Mouse (Mus musculus): ENCODE data around the gene Pabpc4. TPM values are rescaled to one million over a fixed set of nuclear protein-coding genes. Genes with fewer than 3 reads are reported as not detected.

The Pabpc4 gene
- total and polyA plus RNA-seq, 3 experiments = 394 to 684 TPM; not detected in 1

DNA sequence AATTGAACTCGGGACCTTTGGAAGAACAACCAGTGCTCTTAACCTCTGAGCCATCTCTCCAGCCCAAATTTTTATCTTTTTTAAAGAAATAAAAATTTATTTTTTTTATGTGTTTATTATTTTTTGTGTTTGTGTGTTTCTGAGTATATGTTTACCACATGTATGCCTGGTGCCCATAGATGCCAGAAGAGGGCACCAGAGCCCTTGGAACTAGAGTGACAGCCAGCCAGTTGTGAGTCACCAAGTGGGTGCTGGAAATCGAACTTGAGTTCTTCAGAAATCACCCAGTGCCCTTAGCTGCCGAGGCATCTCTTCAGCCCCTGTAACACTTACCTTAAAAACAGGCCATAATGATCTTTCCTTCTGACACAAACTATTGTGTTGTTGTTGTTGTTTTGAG is 8.9 kb downstream of the Pabpc4 start:
- no peak overlapping the region for H3K9ac ChIP-seq (ENCODE audit: control insufficient read depth, low read depth, low read length, poor library complexity, severe bottlenecking)
- H3K27me3 ChIP-seq (ENCODE audit: control insufficient read depth in 1 of 2, insufficient read depth in 2 of 2, low read length in 2 of 2) = peaks cover 2 to 3% of the 10 kb centered on the region in 2 experiments; a peak in 3 of 4 replicates
- H3K79me2 ChIP-seq (ENCODE audit: control insufficient read depth, insufficient read depth, low read length, poor library complexity) = no peaks in the 10 kb centered on the region
- H3K27ac ChIP-seq (ENCODE audit: control insufficient read depth, low read depth, low read length) = no peak overlapping the region
- peak; percentile 42 for DNase-seq (ENCODE audit: low read depth, low spot score)
- H3K36me3 ChIP-seq (ENCODE audit: control insufficient read depth in 1 of 2, insufficient read depth in 2 of 2, low read length in 2 of 2) = no peaks in the 10 kb centered on the region
- H3K4me3 ChIP-seq (ENCODE audit: control insufficient read depth in 1 of 2, insufficient read depth in 1 of 2, low read depth in 2 of 2, low read length in 2 of 2) = no peak overlapping the region
- no peak for TF ChIP-seq CHD2 (IDR thresholded peaks at IDR 0.05; ENCODE audit: low read length)
- no peak for TF ChIP-seq EP300 (IDR thresholded peaks at IDR 0.05; ENCODE audit: low read depth in 1 of 2, low read length in 2 of 2)
- TF ChIP-seq POLR2AphosphoS5 (IDR thresholded peaks at IDR 0.05; ENCODE audit: borderline replicate concordance, low read depth, low read length) = no peak
- TF ChIP-seq USF1 (IDR thresholded peaks at IDR 0.05; ENCODE audit: low read depth, low read length) = no peak
- TF ChIP-seq HCFC1 (IDR thresholded peaks at IDR 0.05; ENCODE audit: low read depth, low read length) = no peak
- no peak for TF ChIP-seq GATA1 (IDR thresholded peaks at IDR 0.05; ENCODE audit: low read depth, low read length)
- no peak for TF ChIP-seq MXI1 (IDR thresholded peaks at IDR 0.05; ENCODE audit: low read depth, low read length)
- no peak for TF ChIP-seq BHLHE40 (IDR thresholded peaks at IDR 0.05; ENCODE audit: borderline replicate concordance, low read depth, low read length)
- no peak for TF ChIP-seq GABPA (IDR thresholded peaks at IDR 0.05; ENCODE audit: low read depth, low read length)
- TF ChIP-seq MAZ (IDR thresholded peaks at IDR 0.05; ENCODE audit: low read depth, low read length) = no peak
- TF ChIP-seq RCOR1 (IDR thresholded peaks at IDR 0.05; ENCODE audit: low read depth, low read length) = no peak
- TF ChIP-seq MAX (IDR thresholded peaks at IDR 0.05; ENCODE audit: low read length) = no peak
- TF ChIP-seq SMC3 (IDR thresholded peaks at IDR 0.05; ENCODE audit: low read depth, low read length) = peak; percentile 27; the same call in 1 of the 2 replicates
- no peak for TF ChIP-seq ZMIZ1 (IDR thresholded peaks at IDR 0.05; ENCODE audit: low read depth, low read length)
- no peak for TF ChIP-seq USF2 (IDR thresholded peaks at IDR 0.05; ENCODE audit: borderline replicate concordance in 1 of 2, insufficient read depth in 1 of 2, low read depth in 1 of 2, low read length in 2 of 2)
- TF ChIP-seq ZC3H11A (IDR thresholded peaks at IDR 0.05; ENCODE audit: low read depth, low read length) = peak; percentile 16; the same call in 1 of the 2 replicates
- no peak for TF ChIP-seq TBP (IDR thresholded peaks at IDR 0.05; ENCODE audit: low read depth, low read length)
- no peak for TF ChIP-seq POLR2AphosphoS2 (IDR thresholded peaks at IDR 0.05; ENCODE audit: low read length)
- TF ChIP-seq TCF12 (IDR thresholded peaks at IDR 0.05; ENCODE audit: low read depth, low read length) = no peak
- TF ChIP-seq KAT2A (conservative IDR thresholded peaks at IDR 0.05; ENCODE audit: low read depth, low read length) = no peak
- TF ChIP-seq POLR2A (IDR thresholded peaks at IDR 0.05; ENCODE audit: control insufficient read depth in 1 of 2, insufficient read depth in 1 of 2, low read depth in 1 of 2, low read length in 2 of 2, poor library complexity in 1 of 2) = no peak
- TF ChIP-seq ZNF384 (IDR thresholded peaks at IDR 0.05; ENCODE audit: low read depth, low read length) = no peak
- no peak for TF ChIP-seq SIN3A (IDR thresholded peaks at IDR 0.05; ENCODE audit: low read length)
- peak; percentile 60 for TF ChIP-seq RAD21 (IDR thresholded peaks at IDR 0.05; ENCODE audit: low read depth, low read length)
- TF ChIP-seq TAL1 (IDR thresholded peaks at IDR 0.05; ENCODE audit: low read length) = no peak
- TF ChIP-seq ETS1 (IDR thresholded peaks at IDR 0.05; ENCODE audit: low read depth, low read length) = no peak
- peak; percentile 14 to 57 (median 56); a peak in 5 of 6 replicates for TF ChIP-seq CTCF (IDR thresholded peaks at IDR 0.05 in 2 of 3, conservative IDR thresholded peaks at IDR 0.05 in 1 of 3; ENCODE audit: control insufficient read depth in 1 of 3, insufficient read depth in 1 of 3, low read depth in 2 of 3, low read length in 3 of 3, poor library complexity in 1 of 3, severe bottlenecking in 1 of 3)
- H3K4me1 ChIP-seq (ENCODE audit: control insufficient read depth in 1 of 2, insufficient read depth in 2 of 2, low read length in 2 of 2) = no peaks in the 10 kb centered on the region; a peak in 1 of 4 replicates
- no peaks in the 10 kb centered on the region for H3K9me3 ChIP-seq (replicated peaks; ENCODE audit: insufficient read depth, low read length)
